Mouse (Mus musculus) lung, postnatal 0 days (tissue): ENCODE results near the gene Tia1. TPM values are rescaled to one million over a fixed set of nuclear protein-coding genes. Genes with fewer than 3 reads are reported as not detected.

Experiments used
- ATAC-seq: fragments of 200-750 bp; cut with Nextera tagmentation; 2 replicates; pipeline ENCODE4 v1.8.0; 2017; ENCODE audit warnings: moderate library complexity
- DNase-seq: peaks from one replicate; pipeline ENCODE4 v3.0.0-alpha.2; 2016; ENCODE audit warnings: low spot score
- H3K27ac ChIP-seq: fragments of 300-500 bp; sonication (generic); 2 replicates; pipeline ENCODE4 v1.5.1; 2014; ENCODE audit warnings: antibody characterized with exemption, mild to moderate bottlenecking, low read length, mixed read lengths
- H3K27me3 ChIP-seq: fragments of 300-500 bp; sonication (generic); replicated peaks from 2 replicates; pipeline ENCODE4 v1.6.1; 2014; ENCODE audit warnings: low read length, mixed read lengths; ENCODE audit not compliant: insufficient read depth
- H3K36me3 ChIP-seq: fragments of 300-500 bp; sonication (generic); 2 replicates; pipeline ENCODE4 v1.6.1; 2014; ENCODE audit warnings: low read length, mixed read lengths; ENCODE audit not compliant: insufficient read depth
- H3K4me1 ChIP-seq: fragments of 300-500 bp; sonication (generic); 2 replicates; pipeline ENCODE4 v1.6.1; 2014; ENCODE audit warnings: antibody characterized with exemption, low read depth, low read length, mixed read lengths; ENCODE audit not compliant: insufficient read depth
- H3K4me2 ChIP-seq: fragments of 300-500 bp; sonication (generic); replicated peaks from 2 replicates; pipeline ENCODE4 v1.6.1; 2014; ENCODE audit warnings: low read depth, mild to moderate bottlenecking, low read length, moderate library complexity, mixed read lengths
- H3K4me3 ChIP-seq: fragments of 300-500 bp; sonication (generic); 2 replicates; pipeline ENCODE4 v1.5.1; 2014; ENCODE audit warnings: low read depth, low read length
- H3K9ac ChIP-seq: fragments of 300-500 bp; sonication (generic); replicated peaks from 2 replicates; pipeline ENCODE4 v1.6.1; 2014; ENCODE audit warnings: low read depth, mild to moderate bottlenecking
- H3K9me3 ChIP-seq: fragments of 300-500 bp; sonication (generic); 2 replicates; pipeline ENCODE4 v1.6.1; 2016; ENCODE audit warnings: low read length, mixed read lengths
- CTCF ChIP-seq: IDR thresholded peaks from 2 replicates; pipeline ENCODE4 v1.5.1; 2016; ENCODE audit warnings: antibody characterized with exemption, mild to moderate bottlenecking
- EP300 ChIP-seq: IDR thresholded peaks from 2 replicates; pipeline ENCODE4 v1.6.1; 2016; ENCODE audit warnings: antibody characterized with exemption, mild to moderate bottlenecking, control low read depth
- WGBS: fragments of 180-500 bp; shearing (Covaris S2); extraction: QIAGEN DNeasy Blood & Tissue Kit; methylation state at CpG from one replicate; pipeline ENCODE4 v1.1.7; 2014; 5-methylcytosine and 5-hydroxymethylcytosine counted together
- polyA plus RNA-seq: library from polyadenylated mRNA; unstranded; fragments of >200 nt; fragmentation: Nextera tagmentation; extraction: Ambion mirVana; gene quantifications from 2 replicates; pipeline ENCODE4 v1.2.1, GENCODE M21; 2015

Gene Tia1
- polyA plus RNA-seq, result 59.1 and 66.3 TPM in 2 replicates

- TF ChIP-seq CTCF (no peak), EP300 (no peak)
- no peaks in the 10 kb centered on the region for H3K36me3 ChIP-seq
- under 1% methylated on average over 53 of the region's 62 CpGs for WGBS
- no peaks in the 10 kb centered on the region for H3K27me3 ChIP-seq
- H3K4me1 ChIP-seq, result no peaks in the 10 kb centered on the region
- peak within 1 kb of the TSS; percentile 99 for H3K27ac ChIP-seq
- peak within 1 kb of the TSS; percentile 94 for H3K9ac ChIP-seq
- H3K4me3 ChIP-seq, result peak within 1 kb of the TSS; percentile 85
- H3K9me3 ChIP-seq, result no peaks in the 10 kb centered on the region
- H3K4me2 ChIP-seq, result peak within 1 kb of the TSS; percentile 59
- ATAC-seq (peak; percentile 97), DNase-seq (peak; percentile 100)
Measured at GRCm38 (mm10) chr6:86404100-86404861, at the start of gene Tia1. TSS of gene Tia1 (plus strand) at chr6:86404219.

- Histone ChIP-seq H3K27ac (no peak overlapping the region), H3K9ac (no peak overlapping the region), H3K4me3 (no peak overlapping the region), H3K4me1 (no peaks in the 10 kb centered on the region), H3K4me2 (no peak overlapping the region), H3K27me3 (no peaks in the 10 kb centered on the region), H3K36me3 (no peaks in the 10 kb centered on the region), H3K9me3 (no peaks in the 10 kb centered on the region)
- ATAC-seq (no peak), DNase-seq (no peak)
- 57% methylated on average over 3 of the region's 3 CpGs for WGBS
- TF ChIP-seq EP300, result no peak
- TF ChIP-seq CTCF, result peak; percentile 26; the same call in 1 of the 2 replicates
Measured at GRCm38 (mm10) chr6:86354948-86355347, 49.1 kb upstream of the Tia1 start.

GRCm38 (mm10) chr6:86356956-86357355 is 47.1 kb upstream of the Tia1 start:
- DNase-seq (no peak), ATAC-seq (no peak)
- Histone ChIP-seq H3K4me3 (no peak overlapping the region), H3K9ac (no peak overlapping the region), H3K4me2 (no peak overlapping the region), H3K9me3 (no peaks in the 10 kb centered on the region), H3K27me3 (no peaks in the 10 kb centered on the region), H3K4me1 (no peaks in the 10 kb centered on the region), H3K36me3 (no peaks in the 10 kb centered on the region), H3K27ac (no peak overlapping the region)
- no peak for TF ChIP-seq EP300
- TF ChIP-seq CTCF, result no peak
- 63% methylated on average over 9 of the region's 9 CpGs for WGBS

- WGBS, result 47% methylated on average over 7 of the region's 7 CpGs
- H3K27me3 ChIP-seq, result no peaks in the 10 kb centered on the region
- no peak overlapping the region for H3K4me3 ChIP-seq
- TF ChIP-seq EP300 (no peak), CTCF (no peak)
- no peaks in the 10 kb centered on the region for H3K9me3 ChIP-seq
- H3K4me1 ChIP-seq, result no peaks in the 10 kb centered on the region
- H3K4me2 ChIP-seq, result no peak overlapping the region
- ATAC-seq (no peak), DNase-seq (no peak)
- no peak overlapping the region for H3K27ac ChIP-seq
- H3K36me3 ChIP-seq, result no peaks in the 10 kb centered on the region
- H3K9ac ChIP-seq, result no peak overlapping the region
Measured at GRCm38 (mm10) chr6:86360691-86361090, 43.3 kb upstream of the Tia1 start.

- Histone ChIP-seq H3K27ac (no peak overlapping the region), H3K4me2 (no peak overlapping the region), H3K4me3 (no peak overlapping the region), H3K36me3 (no peaks in the 10 kb centered on the region), H3K27me3 (no peaks in the 10 kb centered on the region), H3K9ac (no peak overlapping the region), H3K4me1 (no peaks in the 10 kb centered on the region), H3K9me3 (no peaks in the 10 kb centered on the region)
- 85% methylated on average over 7 of the region's 7 CpGs for WGBS
- TF ChIP-seq CTCF (no peak), EP300 (no peak)
- no peak for DNase-seq
- ATAC-seq, result no peak
Measured at GRCm38 (mm10) chr6:86361373-86361772, 42.6 kb upstream of the Tia1 start.

- DNase-seq (peak; percentile 91), ATAC-seq (peak; percentile 21; the same call in 1 of the 2 replicates)
- no peaks in the 10 kb centered on the region for H3K27me3 ChIP-seq
- H3K4me1 ChIP-seq, result no peaks in the 10 kb centered on the region
- H3K9ac ChIP-seq, result peak overlapping the region; percentile 26
- H3K4me2 ChIP-seq, result peak overlapping the region; percentile 91
- TF ChIP-seq CTCF (peak; percentile 94), EP300 (no peak)
- no peaks in the 10 kb centered on the region for H3K9me3 ChIP-seq
- under 1% methylated on average over 17 of the region's 17 CpGs for WGBS
- no peaks in the 10 kb centered on the region for H3K36me3 ChIP-seq
- H3K27ac ChIP-seq, result 0 out of 2 replicates have a peak overlapping the region, but pooled peaks have one; percentile 26
- peak overlapping the region; percentile 67 for H3K4me3 ChIP-seq
Measured at GRCm38 (mm10) chr6:86364442-86365141, 39.4 kb upstream of the Tia1 start.
